Mouse (Mus musculus) heart, adult 8-10 months (tissue): Measurements from ENCODE around the gene Atad3a. TPM values are rescaled to one million over a fixed set of nuclear protein-coding genes. Genes with fewer than 3 reads are reported as not detected.
A peak's percentile ranks its signal among the peaks of the same experiment; 100 is the strongest.
"Not testable (repeated sequence)": the region's sequence is repeated elsewhere in the genome, so short reads cannot be mapped to it uniquely, and the experiment has no call there.

Experiments
- DNase-seq: peaks from one replicate; pipeline ENCODE4 v3.0.0; 2022; ENCODE audit warnings: low spot score
- total RNA-seq, 4 experiments: library from RNA; stranded (reverse); gene quantifications; 2 replicates each; pipeline ENCODE4 v1.2.4; 2022

Atad3a gene
- total RNA-seq, 4 experiments from 2014 or later, result 34.9 to 45.7 (median 40.8) TPM

DNA sequence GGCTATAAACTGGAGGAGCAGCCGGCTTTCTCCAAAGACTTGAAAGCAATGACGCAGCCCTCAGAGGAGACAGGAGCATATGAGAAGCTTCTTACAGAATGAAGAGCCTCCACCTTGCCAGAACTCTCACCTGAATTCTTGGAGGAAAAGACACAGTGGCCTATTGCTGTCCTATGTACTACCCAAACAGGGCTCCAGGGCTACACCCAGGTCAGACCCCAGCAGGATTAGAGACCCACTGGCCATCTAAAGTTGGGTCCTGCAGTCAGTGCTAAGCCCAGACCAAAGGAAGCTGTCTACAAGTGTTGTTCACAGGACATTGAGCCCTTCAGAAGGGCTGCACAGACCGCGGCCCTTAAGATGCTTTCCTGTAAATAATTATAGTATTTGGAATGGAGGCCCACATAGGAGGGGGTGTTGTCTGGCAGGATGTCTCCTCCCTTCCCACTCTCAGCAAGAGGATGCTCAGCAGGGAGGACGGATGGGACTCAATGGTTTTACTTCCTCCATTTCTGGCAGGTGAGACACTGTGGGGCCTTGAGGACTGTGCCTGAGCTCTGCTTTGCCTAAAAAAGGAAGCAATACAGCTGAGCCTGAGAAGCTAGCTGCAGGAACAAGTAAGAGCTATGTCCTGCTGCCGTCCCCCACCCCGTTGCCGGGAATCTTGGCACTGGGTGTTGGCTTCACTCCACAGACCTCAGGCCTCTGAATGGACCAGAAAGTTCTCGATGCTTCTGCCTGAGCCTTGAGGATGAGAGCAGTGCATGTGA lies 14.3 kb upstream of the Atad3a start:
- peak; percentile 90 for DNase-seq

DNA sequence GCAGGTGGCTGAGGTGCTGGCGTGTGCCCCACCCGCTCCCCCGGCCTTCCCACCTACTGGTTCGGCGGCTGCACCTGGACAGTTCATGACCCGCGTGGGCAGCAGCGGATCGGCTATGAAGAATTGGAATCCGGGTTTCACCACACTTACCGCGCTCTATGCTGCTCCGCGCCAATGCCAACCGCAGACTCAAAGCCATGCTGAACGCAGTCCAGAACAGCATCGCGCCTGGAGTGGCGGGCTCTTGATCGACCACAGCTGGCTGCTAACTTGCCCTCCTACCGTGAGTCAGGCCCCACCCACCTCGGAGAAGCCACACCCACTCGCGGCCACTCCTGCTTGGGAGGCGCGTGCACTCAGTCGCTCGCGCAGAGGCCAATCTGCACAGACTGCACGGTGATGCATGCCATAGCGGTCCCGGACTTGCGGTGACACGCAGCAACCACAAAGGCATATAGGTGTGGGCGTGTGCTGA lies 13.4 kb upstream of the Atad3a start, which contains the start of gene Vwa1:
TSS of gene Vwa1 (minus strand) at position 419 of the 475 bp plus-strand sequence.
- DNase-seq, result peak; percentile 92

DNA sequence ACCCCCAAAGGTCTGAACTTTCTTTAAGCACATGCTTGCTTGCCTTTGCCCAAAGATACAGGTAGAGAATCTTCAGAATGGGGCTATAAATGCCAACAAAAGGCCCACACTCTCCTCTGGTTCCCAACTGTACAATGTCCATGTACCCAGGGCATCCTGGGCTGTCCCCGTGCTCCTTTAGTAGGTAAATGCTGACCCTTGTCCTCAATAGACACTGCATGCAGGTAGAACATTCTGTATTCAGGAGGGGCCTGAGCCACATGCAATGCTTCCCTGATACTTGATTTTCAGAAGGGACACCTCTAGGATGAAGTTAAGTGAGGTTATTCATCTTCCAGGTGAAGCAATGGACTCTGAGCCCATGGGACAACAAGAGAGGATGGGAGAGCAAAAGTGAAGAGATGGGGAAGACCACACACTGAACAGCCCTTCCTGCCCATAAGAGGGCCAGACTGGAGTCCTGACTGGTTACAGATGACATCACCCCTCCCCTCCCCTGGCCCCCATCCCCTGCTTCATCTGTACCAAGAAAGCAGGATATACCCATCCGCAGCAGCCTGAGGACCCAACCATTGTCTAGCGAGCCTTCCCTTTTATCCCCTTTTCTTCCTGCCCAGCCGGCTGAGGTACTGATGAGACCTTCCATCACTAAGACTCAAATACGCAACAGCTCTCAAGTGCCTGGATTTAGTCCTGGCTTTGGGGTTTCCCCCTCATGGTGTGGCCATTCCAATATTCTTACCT lies 12.6 kb upstream of the Atad3a start:
- no peak for DNase-seq

DNA sequence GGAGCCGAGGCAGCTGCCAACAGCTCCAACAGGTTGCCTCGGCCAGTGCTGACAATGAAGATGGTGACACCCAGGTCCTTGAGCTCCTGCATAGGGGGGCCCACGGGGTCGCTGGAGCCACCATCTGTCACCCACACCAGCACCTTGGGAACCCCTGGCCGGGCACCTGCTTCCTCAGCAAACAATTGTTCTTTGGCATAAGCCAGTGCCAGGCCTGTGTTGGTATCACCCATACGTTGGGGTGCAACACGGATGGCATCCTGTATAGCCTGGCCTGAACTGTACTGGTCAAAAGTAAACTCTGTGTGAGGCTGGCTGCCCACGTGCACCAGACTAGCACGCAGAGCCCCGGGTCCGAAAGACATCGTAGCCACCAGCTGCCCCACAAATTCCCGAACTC lies 11.9 kb upstream of the Atad3a start:
- DNase-seq, result no peak

DNA sequence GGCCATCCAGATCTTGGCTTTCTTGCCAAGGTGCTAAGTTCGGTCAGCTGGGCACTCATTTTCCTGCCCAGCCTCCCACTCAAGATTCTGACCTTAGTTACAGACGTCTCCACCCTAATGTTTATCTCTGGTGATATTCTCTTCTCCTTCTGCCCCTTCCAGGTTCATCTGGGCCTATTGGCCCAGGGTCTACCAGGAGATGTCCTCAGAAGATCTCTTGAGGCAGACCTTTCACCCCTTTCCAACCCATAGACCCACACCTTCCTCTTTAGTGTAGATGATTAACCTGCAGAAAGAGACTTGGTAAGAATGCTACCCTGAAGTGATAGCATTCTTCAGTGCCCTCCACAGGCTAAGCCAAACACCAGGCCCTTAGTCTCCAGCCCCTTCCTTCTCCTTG lies 10.8 kb upstream of the Atad3a start:
- DNase-seq, result no peak

DNA sequence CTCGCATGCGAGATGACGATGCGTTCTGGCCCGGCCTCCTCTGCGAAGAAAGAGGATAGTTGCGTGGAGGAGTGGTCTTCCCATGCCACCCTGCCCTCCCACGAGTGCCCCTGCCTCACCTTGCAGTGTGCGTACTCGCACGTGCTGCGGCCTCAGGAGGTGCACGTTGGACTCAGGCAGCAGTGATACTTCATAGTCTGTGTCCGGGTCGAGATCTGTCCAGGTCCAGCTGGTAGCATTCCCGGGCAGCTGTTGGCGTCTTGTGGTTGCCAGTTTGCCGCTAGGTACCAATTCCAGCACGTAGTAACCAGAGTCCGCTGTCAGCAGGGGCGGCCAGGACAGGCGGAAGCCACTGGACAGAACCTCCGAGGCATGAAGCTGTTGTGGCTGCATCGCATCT lies 9.7 kb upstream of the Atad3a start:
- DNase-seq, result no peak

DNA sequence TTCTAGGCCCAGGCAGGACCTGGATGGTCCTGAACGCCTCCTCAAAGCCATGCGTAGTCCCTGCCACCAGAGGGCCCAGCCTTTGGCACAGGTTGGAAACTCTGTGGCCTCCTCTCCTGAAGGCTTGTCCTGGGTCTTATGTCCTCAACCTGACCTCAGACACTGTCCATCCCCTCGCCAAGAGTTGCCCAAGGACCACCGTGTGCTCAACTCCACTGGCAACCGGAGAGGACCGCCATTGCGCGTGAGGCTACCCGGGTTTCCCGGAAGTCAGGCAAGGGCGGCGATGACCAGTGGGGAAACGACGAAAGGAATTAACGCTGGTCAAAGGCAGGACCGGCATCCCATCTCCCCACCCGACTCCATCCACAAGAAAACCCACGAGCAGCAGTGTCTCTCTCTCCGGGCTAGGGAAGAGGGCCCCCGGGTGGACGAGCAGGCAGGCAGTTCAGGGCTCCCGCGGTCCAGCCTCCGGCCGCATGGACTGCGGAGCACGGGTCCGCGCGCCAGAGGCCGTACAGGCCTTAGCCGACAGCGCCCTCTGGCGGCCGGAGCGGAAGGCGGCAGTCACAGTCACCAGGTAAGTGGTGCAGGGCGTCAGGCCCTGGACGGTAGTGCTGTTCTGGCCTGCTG lies 9.1 kb upstream of the Atad3a start:
- DNase-seq, result peak; percentile 88

DNA sequence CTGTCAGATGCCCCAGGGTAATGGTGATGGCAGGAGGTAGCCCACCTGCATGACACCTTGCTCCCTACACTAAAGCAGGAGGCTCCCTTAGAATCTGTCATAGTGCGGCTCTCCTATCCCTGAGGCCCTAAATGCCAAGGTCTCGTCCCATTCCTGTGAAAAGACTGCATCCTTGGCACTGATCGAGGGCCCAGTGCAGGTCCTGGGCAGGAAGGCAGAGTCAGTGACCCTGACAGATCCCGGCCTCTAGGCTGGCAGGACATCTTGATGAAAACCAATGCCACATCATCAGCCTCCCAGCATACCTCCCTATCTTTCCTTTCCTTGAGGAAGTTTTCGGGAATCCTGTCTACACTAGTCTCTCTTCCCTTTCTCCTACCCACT lies 8.6 kb upstream of the Atad3a start:
- DNase-seq, result no peak

DNA sequence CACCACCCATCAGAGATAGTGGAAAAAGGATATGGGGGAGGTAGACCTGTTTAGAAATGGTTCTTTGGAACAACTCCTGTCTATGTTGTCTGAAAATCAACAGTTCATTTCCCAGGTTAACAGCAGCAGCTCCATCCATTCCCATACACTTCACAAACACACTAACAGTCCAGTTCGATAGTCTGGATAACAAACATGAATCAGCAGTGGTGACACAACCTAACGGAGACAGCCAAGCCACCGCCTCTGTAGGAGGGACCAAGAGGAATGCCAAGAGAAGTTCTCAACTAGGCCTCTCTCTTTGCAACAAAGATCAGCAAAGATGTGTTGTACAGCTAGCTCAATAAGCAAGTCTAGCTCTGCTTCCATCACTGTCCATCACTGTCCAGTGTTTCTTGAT lies 1.5 kb upstream of the Atad3a start:
- DNase-seq, result no peak

DNA sequence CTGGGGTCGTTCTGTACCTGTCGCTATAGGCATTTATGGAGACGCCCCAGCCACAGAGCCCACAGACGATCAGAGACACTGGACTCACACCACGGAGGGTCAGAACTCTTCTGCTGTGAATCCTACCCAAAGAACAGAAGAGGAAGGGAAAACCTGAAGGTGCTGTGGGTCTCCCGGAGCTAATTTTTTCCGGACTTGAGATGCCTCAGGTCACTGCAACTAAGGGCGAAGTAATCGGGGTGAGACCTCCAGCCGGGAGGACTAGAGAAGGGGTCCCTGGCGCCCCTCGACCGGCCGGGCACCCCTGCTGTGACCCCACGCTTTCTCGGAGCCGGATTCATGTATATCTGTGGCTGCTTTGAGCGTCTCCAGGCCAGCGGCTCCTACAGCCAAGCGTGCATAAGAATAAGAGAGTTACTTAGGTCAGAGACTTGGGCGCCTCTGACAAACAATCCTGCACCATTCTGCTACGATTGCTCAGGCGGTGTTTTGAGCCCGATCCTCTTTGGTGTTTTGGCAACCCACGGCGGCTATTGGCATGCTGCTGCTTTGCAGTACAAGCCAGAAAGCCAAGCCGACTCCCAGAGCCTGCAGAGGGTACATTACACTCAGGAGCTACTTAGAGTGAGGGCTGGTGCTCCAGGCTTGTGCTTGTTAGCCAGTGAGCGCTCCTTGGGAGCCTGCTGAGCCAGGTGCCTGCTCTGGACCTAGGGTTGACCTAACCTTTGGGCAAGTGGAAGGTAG lies 635 bp upstream of the Atad3a start:
- no peak for DNase-seq

DNA sequence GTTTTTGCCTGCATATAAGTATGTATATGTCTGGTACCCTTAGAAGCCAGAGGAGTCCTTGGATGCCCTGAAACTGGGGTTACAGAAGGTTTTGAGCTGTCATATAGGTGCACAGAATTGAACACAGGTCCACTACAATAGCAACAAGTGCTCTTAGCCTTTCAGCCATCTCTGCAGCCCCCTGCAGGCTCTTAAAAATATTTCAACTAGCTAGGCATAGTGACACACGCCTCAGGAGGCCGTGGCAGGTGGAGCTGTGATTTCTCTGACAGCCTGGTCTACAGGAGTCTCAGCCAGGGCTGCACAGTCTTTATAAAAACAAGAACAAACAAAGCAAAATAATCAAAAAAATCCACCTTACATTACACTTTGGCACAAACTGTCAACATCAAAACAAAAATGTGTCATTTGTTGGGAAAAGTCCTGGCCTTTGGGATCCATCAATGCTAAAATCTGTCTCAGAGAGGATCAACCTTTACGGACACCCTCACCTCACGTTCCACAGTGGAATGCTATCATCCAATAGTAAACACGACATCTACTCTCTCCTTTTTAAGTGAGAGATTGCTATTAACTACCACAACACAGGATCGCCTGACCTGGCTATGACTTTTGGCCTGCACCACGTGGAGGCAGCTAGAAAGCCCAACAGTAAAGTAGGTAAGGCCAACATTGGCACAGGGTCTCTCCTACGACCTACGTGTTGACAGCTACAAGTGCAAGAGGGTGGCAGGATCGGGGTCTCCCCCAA lies 856 bp downstream of the Atad3a start:
- no peak for DNase-seq

DNA sequence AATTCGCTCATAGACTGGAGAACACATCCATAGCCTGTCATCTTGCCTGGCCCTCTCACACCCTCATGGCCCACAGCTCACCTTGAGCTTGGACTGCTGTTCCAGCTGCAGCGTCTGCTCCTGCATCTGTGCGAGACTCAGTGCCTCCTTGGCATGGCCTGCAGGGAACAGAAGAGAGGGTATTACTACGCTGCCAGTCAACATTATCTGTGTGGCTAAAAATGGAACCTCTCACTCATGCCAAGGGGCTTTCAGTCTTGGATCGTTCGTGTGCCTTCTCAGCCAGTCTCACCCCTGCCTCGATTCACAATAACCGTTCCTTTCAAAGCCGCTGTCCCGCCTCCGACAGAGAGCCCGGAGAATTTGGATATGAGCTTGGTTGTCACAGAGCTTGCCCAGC lies 3.9 kb downstream of the Atad3a start:
- no peak for DNase-seq

DNA sequence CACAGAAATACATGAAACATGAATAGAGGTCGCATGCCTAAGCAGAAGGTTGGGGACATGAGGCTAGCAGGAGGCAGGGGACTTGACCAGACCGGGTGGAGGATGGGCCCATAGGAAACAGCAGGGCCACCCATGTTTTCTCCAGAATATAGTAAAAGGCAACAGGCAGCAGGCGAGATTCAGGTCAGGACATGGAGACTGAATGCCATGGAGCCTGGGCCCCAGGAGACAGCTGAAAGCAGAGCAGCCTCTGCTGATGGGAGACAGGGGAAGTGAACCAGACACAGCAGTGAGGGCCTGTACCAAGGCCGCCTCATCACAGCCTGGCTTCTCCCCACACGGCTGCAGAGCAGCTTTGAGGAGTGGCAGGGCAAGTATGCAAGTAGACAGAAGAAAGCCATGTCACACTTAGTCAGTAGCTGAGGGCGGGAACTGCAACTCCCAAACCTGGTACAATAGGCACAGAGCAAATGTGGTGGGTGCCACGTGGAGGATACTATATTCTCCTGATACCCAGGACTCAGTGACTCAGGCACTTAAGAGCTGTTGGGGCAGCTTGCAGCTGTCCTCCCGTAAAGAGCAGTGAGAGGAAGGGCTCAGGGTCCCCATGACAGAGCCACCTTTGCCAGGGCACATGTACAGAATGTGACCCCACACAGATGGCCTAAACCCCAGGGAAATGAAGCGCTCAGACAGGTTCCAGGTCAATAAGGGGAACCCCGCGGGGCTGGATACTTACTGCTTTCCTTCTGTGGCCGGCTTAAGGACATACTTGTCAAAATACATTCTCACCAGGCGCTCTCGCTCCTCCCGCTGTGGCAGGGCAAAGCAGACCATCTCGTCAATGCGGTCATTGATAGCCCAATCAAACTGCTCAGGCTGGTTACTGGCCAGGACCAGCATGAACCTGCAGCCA lies 14.1 kb downstream of the Atad3a start:
- no peak for DNase-seq

DNA sequence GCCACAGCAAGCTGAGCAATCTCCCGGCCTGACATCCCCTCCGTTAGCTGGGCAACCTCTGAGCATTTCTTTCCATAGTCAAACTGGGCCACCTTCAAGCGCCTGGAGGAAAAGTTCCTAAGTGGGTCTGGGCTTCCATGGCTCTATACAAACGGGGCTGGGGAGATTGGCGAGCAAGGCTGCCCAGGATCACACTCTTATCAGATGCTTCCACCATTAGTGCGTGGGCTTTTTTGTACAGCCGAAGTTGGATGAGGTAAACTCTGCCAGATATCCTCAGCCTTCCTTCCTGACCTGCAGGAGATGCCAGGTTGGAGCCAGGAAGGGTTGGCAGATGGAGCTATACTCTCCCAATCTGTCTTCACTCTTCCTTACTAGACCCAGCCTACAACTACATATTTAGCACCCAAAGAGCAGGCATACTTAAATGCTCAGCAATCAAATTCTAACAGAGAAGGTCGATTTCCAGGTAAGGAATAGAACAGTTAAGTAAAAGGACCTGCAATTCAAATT lies 14.8 kb downstream of the Atad3a start:
- no peak for DNase-seq

DNA sequence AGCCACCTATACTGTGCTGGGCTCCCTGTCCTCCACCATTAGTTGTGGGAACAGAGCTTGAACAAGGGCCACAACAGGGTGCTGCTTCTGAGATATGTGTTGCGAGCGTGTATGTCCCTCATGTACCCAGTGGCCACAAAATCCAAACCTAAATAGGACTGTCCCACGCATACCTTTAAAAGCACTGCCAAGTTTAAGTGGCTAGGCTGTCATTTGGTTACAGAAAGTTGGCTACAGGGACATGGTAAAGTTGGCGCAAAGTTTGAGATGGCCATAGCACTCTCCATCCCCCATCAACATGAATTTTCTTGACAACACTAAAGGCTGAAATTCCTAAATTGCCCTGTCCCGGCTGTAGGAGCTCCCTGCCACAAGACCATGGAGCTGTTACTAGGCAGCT lies 15.8 kb downstream of the Atad3a start:
- no peak for DNase-seq

DNA sequence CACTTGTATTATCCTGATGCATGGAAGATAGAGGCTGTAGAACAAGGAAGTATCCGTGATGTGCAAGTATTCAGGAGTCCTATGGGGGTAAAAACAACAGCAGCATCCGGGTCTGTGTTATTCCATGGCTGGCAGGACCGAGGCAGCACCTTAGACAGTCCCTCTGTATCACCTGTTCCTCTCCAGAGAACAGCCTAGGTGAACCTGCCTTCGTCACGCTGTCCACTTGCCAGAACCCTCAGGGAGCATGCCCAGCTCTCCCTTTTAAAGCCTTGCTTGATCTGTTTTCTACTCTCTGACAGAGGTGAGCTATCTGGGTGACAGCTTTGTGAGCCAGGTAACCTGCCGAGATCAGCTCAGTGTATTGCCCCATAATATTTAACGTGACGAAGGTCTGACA lies 16.4 kb downstream of the Atad3a start:
- DNase-seq, result no peak

DNA sequence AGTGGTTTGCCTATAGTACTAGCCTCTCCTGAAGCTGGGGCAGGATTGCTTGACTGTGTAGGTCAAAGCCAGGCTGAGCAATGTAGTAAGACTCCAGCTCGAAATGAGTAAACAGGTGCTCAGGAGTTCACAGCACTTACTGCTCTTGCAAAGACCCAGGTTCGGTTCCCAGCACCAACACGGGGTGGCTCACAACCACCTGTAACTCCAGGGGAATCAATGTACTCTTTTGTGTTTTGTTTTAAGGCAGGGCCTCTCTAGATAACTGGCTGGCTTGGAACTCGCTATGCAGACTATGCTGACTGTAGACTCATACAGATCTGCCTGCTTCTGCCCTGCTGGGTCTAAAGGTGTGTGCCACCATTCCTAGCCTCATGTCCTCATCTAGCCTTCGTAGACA lies 18.2 kb downstream of the Atad3a start:
- DNase-seq, result no peak

DNA sequence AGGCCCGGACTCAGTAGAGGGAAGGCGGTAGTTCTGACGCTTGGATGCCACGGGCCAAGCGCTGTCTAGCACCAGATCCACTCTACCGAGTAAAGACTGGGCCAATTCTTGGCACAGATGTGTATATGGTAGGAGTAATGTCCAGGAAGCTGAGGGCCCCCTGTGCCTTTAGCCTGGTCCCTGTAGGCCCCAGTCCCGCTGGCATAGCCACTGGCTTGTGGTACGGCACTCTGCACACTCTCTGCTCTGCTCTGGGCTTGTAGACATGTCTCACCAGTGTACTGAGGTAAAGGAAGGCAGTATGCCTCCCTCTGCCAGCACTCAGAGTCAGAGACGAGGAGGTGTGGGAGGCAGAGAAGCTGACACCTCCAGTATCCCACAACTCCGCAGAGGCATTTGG lies 20.2 kb downstream of the Atad3a start:
- DNase-seq, result not testable (repeated sequence)

DNA sequence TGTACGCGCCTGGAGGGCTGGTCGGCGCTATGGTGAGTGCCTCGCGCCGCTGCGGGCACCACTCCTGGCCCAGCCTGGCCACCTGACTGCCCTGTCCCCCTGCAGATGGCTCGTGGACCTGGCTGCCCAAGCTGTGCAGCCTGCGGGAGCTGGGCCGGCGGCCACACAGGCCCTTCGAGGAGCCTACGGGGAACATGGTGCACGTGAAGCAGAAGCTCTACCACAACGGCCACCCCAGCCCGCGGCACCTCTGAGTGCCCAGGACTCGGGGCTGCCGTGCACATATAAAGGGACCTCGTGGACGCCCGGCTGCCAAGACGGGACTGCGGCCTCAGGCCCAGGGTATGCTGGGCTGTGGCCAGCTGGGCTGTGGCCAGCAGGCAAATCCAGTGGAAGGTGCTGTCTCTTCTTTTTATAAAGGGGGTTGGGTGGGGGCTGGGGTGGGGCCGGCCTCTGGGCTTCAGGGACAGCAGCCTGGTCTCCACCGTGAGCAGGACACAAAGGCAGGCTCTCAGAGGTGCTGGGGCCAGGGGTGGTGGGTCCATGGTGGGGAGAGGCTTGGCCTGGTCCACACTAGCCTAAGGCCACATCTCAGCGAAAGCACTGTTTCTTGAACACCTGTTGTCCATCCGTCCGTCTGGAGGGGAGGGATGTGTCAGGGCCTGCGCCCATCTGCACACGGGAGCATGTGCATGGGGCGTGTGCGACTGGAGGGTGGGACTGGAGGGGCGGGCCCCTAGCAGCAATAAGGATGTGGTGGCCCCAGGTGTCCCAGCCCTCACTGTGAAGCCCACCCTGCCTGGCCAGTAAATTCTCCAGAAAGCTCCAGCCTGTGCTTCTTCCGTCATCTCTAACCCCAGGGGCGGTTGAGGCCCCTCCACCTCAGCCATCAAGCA lies 20.9 kb downstream of the Atad3a start:
- no peak for DNase-seq
